Mouse (Mus musculus) T-helper 1 cell (primary cell): ENCODE measurements around the gene Ugt1a10.

Experiments
- in situ Hi-C: fragments of 300-600 bp; cut with MboI, MseI; formaldehyde crosslinking; loops from one replicate; pipeline ENCODE4 v1.15.1; 2025; ENCODE audit warnings: high pct_unique_total_duplicates

Ugt1a10 gene

DNA sequence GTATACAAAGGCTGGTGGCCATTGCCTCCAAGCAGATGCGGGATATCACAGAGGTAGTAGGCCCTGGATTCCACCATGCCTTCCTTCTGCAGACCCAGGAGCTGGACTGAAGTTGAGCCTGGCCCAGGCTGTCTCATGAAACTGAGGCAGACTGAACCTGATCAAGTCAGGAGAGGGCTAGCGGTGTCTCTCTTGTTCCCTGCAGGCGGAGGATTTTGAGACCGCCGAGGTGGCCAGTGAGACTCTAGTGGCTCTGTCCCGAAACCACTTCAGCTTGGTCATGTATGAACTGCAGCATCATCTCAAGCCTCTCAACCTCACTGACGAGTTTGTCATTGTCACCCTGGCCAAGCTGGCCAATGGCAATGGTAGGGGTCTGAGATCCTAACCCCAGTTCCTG is 175.2 kb downstream of the Ugt1a10 start:
- in situ Hi-C loops, result no loop called here

DNA sequence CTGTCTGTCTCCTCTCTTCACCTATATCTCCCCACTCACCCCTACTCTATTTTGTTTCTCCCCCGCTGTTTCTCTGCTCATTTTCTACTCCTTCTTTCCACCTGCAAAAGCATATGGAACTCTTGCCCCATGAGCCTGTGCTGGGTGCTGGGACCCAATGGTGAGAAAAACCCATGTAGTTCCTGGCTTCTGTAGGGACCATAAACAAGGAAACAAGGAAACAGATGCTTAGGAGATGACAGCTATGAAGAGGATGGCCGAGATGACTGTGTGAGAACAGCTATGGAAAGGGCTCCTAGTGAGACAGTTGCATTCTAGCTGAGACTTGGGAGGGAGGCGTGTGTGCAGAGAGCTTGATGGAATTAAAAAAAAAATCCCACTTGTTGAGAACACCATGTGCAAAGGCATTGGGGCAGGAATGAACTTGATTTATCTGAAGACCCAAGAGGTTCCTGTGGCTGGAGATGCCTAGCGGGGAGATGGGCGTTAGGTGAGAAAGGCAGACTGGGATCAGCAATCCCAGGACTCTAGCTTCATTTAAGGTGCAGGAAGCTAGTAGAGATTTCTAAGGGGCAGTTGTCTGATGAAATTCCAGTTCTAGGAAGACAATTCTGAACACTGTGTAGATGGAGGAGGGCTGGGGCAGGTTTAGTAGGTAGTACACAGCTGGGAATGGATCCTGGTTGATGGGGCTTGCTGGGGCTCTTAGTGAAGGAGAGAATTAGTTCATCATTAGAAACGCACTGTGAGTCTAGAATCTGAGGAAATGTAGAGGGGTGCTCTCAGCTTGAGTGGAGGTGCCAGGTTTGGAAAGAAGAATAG is 176.0 kb downstream of the Ugt1a10 start:
- in situ Hi-C loops, result no loop called here

DNA sequence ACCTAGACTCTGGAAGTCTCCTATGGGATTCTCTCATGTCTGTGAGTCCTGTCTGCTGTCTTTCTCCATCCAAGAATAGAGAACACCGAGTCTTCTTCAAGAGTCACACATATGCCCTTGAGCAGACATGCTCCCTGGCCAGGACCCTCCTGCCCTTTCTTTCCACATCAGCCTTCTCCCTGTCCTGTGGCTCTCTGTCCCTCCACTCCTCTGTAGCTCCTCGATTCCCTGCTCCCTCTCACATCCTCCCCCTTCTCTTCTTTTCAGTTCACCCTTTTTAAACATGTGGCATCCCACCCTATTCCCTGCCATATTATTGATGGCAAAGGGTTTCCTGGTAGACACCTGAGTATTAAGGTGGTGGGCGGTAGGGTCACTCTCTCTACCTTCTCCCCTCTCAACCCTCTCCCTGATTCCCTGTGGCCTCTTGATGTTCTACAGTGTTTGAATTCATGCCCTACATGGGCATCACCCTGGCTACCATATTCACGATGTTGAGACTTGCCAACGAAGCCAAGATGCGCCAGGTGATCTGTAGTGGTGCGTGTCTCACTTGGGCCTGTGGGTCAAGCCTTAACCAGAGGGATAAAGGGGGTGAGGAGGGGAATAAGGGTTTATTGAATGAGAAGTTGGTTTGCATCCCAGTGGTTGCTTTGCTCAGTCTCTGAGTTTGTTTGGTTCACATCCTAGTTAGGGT is 176.8 kb downstream of the Ugt1a10 start:
- in situ Hi-C loops, result no loop called here

DNA sequence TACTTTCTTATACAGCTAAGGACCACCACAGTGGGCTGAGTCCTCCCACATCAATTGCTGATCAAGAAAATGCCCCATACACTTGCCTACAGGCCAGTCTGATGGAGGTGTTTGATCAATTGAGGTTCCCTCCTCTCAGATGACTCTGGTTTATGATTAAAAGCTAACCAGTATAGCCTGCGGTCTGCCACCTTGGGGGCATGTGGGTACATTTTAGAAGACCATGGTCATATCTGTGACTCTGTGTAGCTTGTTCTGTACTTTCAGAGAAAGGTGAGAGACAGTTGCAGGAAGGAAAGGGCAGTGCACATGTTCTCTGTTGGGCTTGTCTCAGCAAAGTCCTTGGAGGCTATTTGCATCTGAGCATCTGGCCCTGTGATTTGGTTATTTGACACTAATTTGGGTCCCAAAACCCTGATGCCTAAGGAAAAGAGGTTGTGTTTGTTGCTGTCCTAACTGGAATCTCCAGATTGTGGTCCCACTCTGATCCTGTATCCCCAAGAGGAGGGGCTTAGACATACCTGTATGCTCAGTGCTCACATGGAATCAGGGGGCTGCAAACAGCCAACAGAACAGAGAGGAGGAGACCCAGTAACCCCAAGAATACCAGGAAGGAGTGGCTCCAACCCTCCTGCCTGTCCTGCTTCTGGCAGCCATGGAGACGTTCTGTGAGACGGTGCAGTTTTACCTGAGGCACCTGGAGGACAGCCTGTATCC is 177.6 kb downstream of the Ugt1a10 start:
- in situ Hi-C loops, result no loop called here

DNA sequence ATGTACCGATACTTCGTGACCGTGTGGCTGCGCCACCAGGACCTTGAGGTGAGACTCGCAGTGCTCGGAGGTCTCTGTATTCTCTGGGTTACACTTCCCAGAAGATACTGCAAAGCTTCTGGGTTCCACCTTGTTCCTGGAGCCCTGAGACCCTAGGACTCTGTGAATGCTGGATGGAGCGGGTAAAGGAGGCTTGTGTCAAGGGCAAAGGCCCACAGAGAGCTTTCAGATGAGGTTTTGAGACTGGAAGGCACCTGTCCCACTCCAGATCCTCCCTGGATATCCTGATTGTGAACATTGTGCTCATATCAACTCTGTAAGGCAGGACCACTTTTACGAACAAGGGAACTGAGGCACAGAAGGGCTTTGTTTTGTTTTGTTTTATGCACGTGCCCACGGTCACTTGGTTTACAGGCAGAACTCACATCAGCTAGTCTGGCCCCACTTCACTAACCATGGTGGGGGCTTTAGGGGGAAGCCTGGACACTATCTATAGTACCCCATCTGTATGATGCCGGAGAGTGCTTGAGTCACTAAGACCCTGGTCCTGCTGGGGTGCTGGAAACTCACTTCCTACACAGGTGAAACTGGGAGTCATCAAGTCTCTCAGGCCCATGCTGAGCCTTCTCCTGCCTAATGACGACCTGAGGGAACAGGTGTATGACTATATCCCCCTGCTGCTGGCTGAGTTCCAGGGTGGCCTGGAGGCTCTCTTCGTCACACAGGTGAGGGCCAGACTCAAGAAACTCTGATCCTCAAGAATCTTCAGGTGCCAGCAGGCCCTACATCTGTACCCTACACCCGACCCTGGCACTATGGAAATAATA is 178.4 kb downstream of the Ugt1a10 start:
- in situ Hi-C loops, result no loop called here

DNA sequence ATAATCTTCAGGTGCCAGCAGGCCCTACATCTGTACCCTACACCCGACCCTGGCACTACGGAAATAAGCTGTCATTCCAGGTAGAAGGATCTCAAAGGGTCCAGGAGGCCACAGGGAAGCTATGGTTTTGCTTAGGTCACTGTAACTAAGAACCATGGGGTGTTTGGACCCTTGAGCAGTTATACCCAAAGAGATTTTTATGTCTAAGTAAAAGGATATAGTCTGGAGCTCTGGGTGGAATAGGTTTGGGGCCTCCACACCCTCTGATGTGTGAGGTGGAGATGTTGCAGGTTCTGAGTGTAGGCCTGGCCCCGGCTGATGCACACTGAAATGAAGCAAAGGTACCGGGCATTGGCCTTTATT is 179.0 kb downstream of the Ugt1a10 start:
- in situ Hi-C loops, result no loop called here

DNA sequence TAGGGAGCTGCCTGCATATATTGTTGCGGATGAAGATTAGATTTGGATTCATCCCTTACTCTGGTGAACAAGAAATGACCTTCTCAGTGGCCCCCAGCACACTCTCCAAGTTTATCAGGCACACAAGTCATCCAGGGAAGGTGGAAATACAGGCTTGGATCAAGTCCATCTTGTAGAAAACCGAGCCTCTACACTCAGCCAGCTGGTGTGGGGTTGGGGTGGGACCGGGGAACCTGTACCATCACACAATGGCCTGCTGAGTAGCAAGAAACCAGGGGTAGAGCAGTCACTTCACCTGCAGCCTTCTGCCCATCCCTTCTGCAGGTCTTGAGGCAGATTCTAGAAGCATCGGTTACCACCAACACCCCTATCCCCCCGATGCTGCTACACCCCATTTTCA is 179.5 kb downstream of the Ugt1a10 start:
- in situ Hi-C loops, result no loop called here

DNA sequence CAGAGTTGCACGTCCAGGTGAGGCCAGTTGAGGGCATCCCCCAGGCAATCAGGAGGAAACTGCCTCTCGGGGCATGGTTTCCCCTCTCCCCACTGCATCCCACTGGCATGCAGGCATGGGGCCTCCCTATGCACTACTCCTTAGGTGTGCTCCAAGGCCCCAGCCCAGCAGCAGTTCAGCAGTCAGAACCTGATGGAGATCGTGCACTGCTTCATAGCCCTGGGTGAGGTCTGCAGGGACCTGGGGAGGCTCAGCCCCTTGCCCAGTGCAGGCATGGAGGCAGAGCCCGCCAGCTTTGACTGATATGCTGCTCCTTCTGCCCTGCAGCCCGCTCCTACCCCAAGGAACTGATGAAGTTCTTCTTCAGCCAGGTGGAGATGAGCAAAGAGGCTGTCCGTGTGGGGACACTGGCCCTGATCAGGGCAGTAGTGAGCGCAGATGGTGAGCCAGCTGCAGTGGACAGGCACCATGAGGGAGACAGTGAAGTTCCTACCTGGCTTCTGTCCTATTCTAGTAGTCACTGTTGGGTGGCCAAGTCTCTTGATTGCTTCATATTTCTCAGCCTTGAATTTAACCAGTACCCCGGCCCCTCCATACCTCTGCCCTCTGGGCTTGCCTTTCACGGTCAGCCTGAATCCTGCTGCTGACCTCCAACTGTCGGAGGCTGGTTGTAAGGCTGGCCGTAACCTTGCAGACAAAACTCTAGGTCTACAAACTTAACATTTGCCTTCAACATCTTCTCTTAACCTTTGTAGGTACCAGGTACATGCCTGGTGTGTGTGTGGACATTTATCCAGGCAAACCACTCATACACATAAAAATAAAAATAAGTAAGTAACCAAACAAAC is 180.1 kb downstream of the Ugt1a10 start:
- in situ Hi-C loops, result no loop called here

DNA sequence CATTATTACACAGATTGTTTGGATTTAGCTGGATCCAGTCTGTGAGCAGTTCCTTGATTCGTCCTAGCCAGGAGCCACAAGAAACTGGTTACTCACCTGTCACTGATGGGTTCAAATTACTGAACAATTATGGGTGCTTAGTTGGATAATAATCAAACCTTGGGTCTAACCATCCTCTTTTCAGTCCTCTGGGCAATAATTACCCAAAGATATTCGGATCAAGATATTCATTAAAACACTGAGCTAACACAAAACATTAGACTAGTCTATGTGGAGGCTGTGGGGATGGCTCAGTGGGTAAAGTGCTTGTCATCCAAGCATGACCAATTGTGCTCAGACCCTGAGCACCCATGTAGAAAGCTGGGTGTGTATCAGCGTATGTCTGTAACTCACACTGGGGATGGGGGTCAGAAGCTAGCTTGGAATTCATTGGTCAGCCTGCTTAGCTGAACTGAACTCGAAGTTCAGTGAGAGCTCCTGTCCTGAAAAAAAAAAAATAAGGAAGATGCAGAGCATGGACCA is 180.8 kb downstream of the Ugt1a10 start:
- in situ Hi-C loops, result no loop called here

DNA sequence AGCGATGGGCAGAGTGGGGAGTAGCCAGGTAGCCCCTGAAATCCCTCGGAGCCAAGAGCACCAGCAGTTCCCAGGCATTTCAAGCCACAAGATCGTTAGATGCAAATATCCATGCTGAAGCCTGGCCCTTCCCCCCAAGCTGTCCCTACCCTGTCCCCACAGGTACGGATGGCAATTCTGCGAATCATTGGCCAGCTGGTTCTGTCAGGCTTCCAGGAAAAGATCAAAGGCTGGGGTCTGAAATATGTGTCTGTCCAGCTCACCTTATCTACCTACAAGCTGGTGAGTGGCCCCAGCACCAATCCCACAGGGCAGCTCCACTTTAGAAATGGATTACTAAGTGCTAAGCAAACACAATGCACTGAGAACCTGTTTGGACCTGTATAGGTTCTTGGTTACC is 182.1 kb downstream of the Ugt1a10 start:
- in situ Hi-C loops, result no loop called here

DNA sequence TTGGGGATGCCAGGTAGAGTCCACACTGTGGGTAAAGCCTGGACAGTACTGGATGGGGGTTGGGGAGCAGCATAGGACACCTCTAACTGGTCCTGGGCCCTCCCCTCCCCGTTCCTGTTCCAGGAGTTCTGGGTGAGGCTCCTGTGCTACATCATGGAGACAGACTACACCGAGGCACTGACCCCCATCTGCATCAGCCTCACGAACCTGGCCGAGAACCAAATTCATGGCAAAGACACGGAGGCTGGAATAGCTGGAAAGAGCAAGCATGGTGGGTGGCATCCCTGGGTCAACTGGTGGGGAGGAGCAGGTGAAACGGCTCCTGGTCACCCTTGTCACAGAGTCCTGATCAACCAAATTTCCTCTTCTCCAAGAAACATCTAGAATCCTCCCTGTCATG is 183.6 kb downstream of the Ugt1a10 start:
- in situ Hi-C loops, result no loop called here

DNA sequence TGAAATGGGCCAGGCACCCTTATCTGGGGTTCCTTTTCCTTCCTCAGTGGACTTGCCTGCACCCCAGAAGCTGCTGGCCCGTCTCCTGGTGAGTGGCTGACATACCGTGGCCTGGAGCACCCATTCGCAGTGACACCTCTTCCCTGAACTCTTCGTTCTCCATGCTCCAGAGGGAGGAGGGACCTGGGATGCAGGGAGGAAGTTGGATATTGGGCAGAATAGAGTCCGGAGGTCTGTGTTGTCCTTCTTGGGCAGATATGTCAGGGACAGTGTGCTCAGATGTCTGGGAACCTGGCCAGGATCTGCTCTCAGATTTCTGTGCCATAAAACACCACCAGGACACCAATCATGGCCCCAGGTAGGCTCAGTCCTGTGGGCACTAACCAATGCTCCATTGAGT is 184.9 kb downstream of the Ugt1a10 start:
- in situ Hi-C loops, result no loop called here

DNA sequence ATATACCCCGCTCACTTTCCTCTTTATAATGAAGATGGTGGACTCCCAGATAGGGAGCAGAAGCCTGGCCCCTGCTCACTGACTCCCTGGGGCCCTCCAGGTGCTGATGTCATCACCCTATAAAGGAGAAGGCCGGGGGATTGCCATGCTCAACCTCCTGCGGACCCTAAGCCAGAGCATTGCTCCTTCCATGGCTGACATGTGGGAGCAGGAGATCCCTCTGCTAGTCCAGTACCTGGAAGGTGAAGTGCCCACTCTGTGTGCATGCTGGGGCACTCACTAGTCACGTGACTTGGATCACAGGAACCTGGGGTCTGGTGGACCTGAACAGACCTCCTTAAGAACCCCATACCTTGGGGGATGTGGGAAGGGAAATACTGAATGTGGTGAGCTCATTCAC is 185.4 kb downstream of the Ugt1a10 start:
- in situ Hi-C loops, result no loop called here

DNA sequence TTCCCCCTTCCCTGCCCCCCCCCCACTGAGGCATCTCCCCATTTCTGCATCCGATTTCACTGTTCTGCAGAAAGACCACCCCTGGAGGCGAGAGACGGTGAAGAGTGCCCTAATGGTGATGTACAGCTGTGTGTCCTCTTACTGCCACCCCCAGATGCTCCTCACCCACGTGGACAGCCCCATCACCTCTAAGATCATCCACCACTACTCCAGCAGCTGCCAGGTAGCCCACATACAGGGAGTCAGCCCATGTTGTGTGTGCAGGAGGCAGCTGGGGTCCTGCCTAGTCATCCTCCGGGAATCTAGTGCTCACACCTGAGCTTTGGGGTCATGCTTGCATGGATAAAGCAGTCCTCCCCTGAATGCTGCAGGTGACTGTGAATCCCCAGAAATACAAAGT is 188.7 kb downstream of the Ugt1a10 start:
- in situ Hi-C loops, result no loop called here

DNA sequence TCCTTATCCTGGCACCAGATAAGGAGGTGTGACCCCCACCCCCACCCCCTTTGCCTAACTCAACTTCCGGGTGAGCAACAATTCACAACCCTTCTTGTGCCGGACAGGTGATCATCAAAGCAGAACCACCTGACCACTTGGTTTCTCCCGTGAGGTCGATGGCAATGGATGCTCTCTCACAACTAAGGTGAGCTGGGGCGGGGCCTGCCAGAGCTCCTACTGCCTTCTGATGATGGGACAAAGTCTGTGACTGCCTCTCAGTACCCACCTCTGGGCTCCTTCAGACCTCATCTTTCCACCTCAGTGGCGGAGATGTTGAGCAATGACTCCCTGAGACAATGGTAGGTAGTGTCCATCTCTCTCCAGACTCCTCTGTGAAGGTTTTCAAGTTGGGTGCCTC is 190.7 kb downstream of the Ugt1a10 start:
- in situ Hi-C loops, result no loop called here

DNA sequence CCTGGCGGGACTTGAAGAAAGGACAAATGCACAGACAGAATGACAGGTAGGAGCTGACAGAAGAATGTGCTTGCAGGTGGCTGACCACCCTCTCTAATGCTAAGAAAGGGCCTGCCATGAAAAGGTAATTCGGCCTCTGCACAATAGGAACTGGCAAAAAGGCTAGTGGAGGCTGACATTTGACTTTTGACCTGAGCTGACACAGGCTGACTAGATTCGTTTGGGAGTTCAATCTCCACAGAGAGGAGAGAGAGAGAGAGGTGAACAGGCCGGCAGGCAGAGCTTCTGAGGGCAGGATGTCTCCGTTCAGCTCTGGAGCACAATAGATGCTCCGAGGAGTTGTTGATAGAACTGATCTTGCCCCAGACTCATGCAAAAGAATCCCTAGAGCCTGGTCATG is 191.2 kb downstream of the Ugt1a10 start:
- in situ Hi-C loops, result no loop called here

DNA sequence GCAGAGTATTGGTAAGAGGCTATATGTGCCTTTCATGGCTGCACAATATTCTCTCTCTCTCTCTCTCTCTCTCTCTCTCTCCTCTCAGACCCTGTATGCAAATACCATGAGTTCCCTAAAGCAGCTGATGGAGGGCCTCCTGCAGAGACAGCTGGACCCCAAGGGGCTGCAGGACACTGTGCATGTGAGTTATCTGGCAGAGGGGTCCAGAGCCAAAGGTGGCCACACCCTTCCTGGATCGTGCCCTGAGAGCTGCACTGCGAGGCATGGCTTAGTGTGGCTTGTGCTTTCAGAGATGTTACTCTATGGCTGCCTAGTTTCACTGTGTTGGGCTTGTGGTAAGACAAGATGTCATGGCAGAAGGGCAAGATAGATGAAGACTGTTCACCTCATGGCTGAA is 192.5 kb downstream of the Ugt1a10 start:
- in situ Hi-C loops, result no loop called here

DNA sequence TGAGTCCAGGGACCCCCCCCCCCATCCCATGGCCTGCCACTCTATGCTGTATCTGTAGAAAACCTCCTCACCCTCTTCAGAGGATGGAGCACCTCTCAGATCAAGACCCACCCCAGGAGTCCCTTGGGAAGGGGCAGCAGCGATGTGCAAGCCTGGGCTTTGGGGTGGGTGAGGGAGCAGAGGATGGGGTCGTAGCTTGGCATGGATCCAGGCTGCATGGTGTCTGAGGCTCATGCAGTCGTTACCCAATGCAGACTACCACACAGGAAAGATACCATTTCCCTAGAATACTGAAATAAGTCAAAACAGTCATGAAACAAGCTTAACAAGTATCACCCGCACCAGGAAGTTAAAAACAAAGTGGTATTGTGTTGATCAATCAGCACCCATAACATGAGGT is 193.5 kb downstream of the Ugt1a10 start:
- in situ Hi-C loops, result no loop called here

DNA sequence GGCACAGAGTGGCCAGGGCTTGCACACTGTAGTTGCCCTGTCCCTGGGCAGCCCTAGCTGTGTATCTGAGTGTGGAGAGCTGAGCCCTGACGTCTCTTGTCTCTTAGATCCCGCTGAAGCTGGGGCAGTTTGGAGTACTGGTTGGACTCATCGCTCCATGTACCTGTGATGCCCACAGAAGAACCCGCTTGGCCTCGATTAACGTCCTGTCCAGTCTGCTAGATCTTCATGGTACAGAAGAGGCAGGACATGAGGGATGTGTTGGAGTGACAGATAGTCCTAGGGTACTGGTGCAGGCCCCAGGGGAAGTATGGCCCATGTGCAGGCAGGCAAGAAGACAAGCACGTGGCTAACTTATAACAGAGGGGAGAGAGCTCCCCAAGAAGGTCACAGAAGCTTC is 194.4 kb downstream of the Ugt1a10 start:
- in situ Hi-C loops, result no loop called here

DNA sequence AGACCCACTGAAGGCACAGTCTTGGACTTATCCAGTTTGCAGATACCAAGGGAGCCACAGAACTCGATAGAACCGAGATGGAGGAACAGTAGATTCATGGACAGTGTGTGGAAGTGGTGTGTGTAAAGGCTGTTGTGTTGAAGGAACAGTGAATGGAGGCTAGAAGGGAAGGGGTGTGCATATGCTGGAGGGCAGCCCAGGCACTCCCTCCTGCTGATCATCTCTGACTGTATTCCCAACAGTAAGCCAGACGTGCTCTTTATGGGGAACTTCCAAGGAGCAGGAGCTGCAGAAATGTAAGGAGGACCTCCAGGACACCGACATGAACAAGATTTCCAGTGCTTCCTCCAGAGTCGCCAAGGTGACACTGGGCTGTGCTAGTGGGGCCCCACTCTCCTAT is 194.8 kb downstream of the Ugt1a10 start:
- in situ Hi-C loops, result no loop called here

DNA sequence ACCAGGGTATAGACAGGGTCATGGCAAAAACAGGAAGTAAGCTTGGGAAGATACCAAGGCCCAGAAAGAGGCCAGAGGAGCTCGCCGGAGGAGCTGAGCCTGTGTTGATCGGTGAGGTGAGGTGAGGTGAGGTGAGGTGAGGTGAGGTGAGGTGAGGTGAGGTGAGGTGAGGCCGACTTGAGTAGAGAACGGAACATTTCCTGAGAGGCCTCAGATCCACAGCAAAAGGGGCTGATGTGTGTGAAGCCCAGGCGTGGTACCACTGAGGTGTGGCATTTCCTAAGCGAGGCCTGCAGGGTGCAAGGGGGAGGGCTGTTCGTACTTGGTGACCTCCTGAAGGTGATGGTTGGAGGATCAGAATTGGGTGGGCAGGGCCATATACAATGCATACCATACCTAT is 197.9 kb downstream of the Ugt1a10 start:
- in situ Hi-C loops, result no loop called here
